Mouse (Mus musculus) CH12.LX (cell line): Measurements from ENCODE around the gene Gpr34. TPM values are rescaled to one million over a fixed set of nuclear protein-coding genes. Genes with fewer than 3 reads are reported as not detected.

Experiments
- DNase-seq: peaks from one replicate; pipeline ENCODE4 v3.0.0-alpha.2; 2013; ENCODE audit errors: extremely low read depth
- H3K27ac ChIP-seq: 2 replicates; pipeline ENCODE4 v1.5.1; 2012; ENCODE audit warnings: low read depth, mild to moderate bottlenecking, control low read depth, moderate library complexity; ENCODE audit not compliant: insufficient read depth
- H3K27me3 ChIP-seq: replicated peaks from 2 replicates; pipeline ENCODE3; 2012; ENCODE audit warnings: inconsistent platforms
- H3K36me3 ChIP-seq, 2 experiments: replicated peaks in 1 of 2; 2 replicates each; pipeline versions ENCODE3 to v1.6.1; 2012; ENCODE audit warnings: inconsistent platforms in 1 of 2, low read length in 1 of 2, mild to moderate bottlenecking in 1 of 2, mixed read lengths in 1 of 2, moderate library complexity in 1 of 2; ENCODE audit not compliant: control insufficient read depth in 1 of 2, insufficient read depth in 1 of 2
- H3K4me1 ChIP-seq, 2 experiments: 2 replicates each; pipeline ENCODE4 v1.6.1; 2012; ENCODE audit warnings: inconsistent platforms in 1 of 2, moderate library complexity in 1 of 2; ENCODE audit not compliant: insufficient read depth in 2 of 2, control insufficient read depth in 1 of 2
- H3K4me2 ChIP-seq: 2 replicates; pipeline ENCODE4 v1.6.1; 2012; ENCODE audit warnings: low read depth, mild to moderate bottlenecking, control low read depth; ENCODE audit not compliant: poor library complexity, insufficient read depth, severe bottlenecking
- H3K4me3 ChIP-seq, 3 experiments: fragments of 150-350 bp in 1 of 3; sonication (generic) in 1 of 3; replicated peaks in 1 of 3; 2 replicates each; pipeline versions ENCODE3 to v1.5.1; 2011 to 2012; ENCODE audit warnings: low read depth in 2 of 3, low read length in 2 of 3, mild to moderate bottlenecking in 2 of 3, moderate library complexity in 2 of 3, control low read depth in 1 of 3, improper control_type of control experiment in 1 of 3, inconsistent platforms in 1 of 3, mixed read lengths in 1 of 3; ENCODE audit not compliant: poor library complexity in 1 of 3
- H3K79me2 ChIP-seq: replicated peaks from 2 replicates; pipeline ENCODE4 v1.6.1; 2012; ENCODE audit warnings: mild to moderate bottlenecking, moderate library complexity; ENCODE audit not compliant: control insufficient read depth, poor library complexity, insufficient read depth, severe bottlenecking; ENCODE audit errors: extremely low read depth
- H3K9ac ChIP-seq: 2 replicates; pipeline ENCODE4 v1.6.1; 2012; ENCODE audit warnings: low read depth, mild to moderate bottlenecking, control low read depth, moderate library complexity; ENCODE audit not compliant: insufficient read depth
- H3K9me3 ChIP-seq: replicated peaks from 2 replicates; pipeline ENCODE3; 2012; ENCODE audit warnings: low read length, inconsistent platforms, mixed read lengths
- CHD2 ChIP-seq: IDR thresholded peaks from 2 replicates; pipeline ENCODE4 v1.6.1; 2011; ENCODE audit warnings: low read length, improper control_type of control experiment
- E2F4 ChIP-seq: IDR thresholded peaks from 2 replicates; pipeline ENCODE4 v1.6.1; 2011; ENCODE audit warnings: low read depth, low read length, improper control_type of control experiment; ENCODE audit not compliant: insufficient replicate concordance
- ELF1 ChIP-seq: IDR thresholded peaks from 2 replicates; pipeline ENCODE4 v1.6.1; 2014; ENCODE audit warnings: low read depth, mild to moderate bottlenecking, inconsistent platforms, low read length, improper control_type of control experiment
- ETS1 ChIP-seq: conservative IDR thresholded peaks from 2 replicates; pipeline ENCODE4 v1.6.1; 2012; ENCODE audit warnings: low read depth, mild to moderate bottlenecking, inconsistent platforms, low read length, improper control_type of control experiment, moderate library complexity
- HCFC1 ChIP-seq: IDR thresholded peaks from 2 replicates; pipeline ENCODE4 v1.6.1; 2012; ENCODE audit warnings: low read depth, mild to moderate bottlenecking, inconsistent platforms, low read length, improper control_type of control experiment
- JUN ChIP-seq: IDR thresholded peaks from 2 replicates; pipeline ENCODE4 v1.6.1; 2011; ENCODE audit warnings: low read depth, mild to moderate bottlenecking, low read length, improper control_type of control experiment, moderate library complexity; ENCODE audit not compliant: insufficient read depth
- JUND ChIP-seq: conservative IDR thresholded peaks from 2 replicates; pipeline ENCODE4 v1.6.1; 2011; ENCODE audit warnings: low read depth, low read length, improper control_type of control experiment
- MAX ChIP-seq: IDR thresholded peaks from 2 replicates; pipeline ENCODE4 v1.6.1; 2011; ENCODE audit warnings: low read length, improper control_type of control experiment
- MAZ ChIP-seq: IDR thresholded peaks from 2 replicates; pipeline ENCODE4 v1.6.1; 2012; ENCODE audit warnings: low read depth, mild to moderate bottlenecking, inconsistent platforms, low read length, improper control_type of control experiment, moderate library complexity
- MEF2A ChIP-seq: IDR thresholded peaks from 2 replicates; pipeline ENCODE4 v1.6.1; 2014; ENCODE audit warnings: low read depth, mild to moderate bottlenecking, inconsistent platforms, low read length, improper control_type of control experiment, borderline replicate concordance
- MYC ChIP-seq: IDR thresholded peaks from 2 replicates; pipeline ENCODE4 v1.6.1; 2011; ENCODE audit warnings: low read depth, mild to moderate bottlenecking, improper control_type of control experiment, low read length
- NELFE ChIP-seq: IDR thresholded peaks from 2 replicates; pipeline ENCODE4 v1.6.1; 2011; ENCODE audit warnings: low read depth, low read length, improper control_type of control experiment
- NRF1 ChIP-seq: IDR thresholded peaks from 2 replicates; pipeline ENCODE4 v1.6.1; 2014; ENCODE audit warnings: low read depth, mild to moderate bottlenecking, inconsistent platforms, low read length, improper control_type of control experiment, moderate library complexity
- POLR2AphosphoS2 ChIP-seq: IDR thresholded peaks from 2 replicates; pipeline ENCODE4 v1.6.1; 2011; ENCODE audit warnings: low read depth, low read length, improper control_type of control experiment
- RAD21 ChIP-seq: IDR thresholded peaks from 2 replicates; pipeline ENCODE4 v1.6.1; 2011; ENCODE audit warnings: low read depth, mild to moderate bottlenecking, low read length, improper control_type of control experiment, moderate library complexity
- RCOR1 ChIP-seq: conservative IDR thresholded peaks from 2 replicates; pipeline ENCODE4 v1.6.1; 2012; ENCODE audit warnings: low read depth, mild to moderate bottlenecking, inconsistent platforms, low read length, improper control_type of control experiment
- SIN3A ChIP-seq: IDR thresholded peaks from 2 replicates; pipeline ENCODE4 v1.6.1; 2012; ENCODE audit warnings: low read length, improper control_type of control experiment, inconsistent platforms
- SMC3 ChIP-seq: IDR thresholded peaks from 2 replicates; pipeline ENCODE4 v1.6.1; 2011; ENCODE audit warnings: low read depth, low read length, improper control_type of control experiment
- TBP ChIP-seq: conservative IDR thresholded peaks from 2 replicates; pipeline ENCODE4 v1.6.1; 2011; ENCODE audit warnings: low read depth, low read length, improper control_type of control experiment
- USF2 ChIP-seq: conservative IDR thresholded peaks from 2 replicates; pipeline ENCODE4 v1.6.1; 2011; ENCODE audit warnings: low read depth, low read length, improper control_type of control experiment
- ZC3H11A ChIP-seq: IDR thresholded peaks from 2 replicates; pipeline ENCODE4 v1.6.1; 2012; ENCODE audit warnings: low read depth, mild to moderate bottlenecking, inconsistent platforms, low read length, improper control_type of control experiment
- ZMIZ1 ChIP-seq: IDR thresholded peaks from 2 replicates; pipeline ENCODE4 v1.6.1; 2012; ENCODE audit warnings: low read depth, mild to moderate bottlenecking, inconsistent platforms, low read length, improper control_type of control experiment
- ZNF384 ChIP-seq: IDR thresholded peaks from 2 replicates; pipeline ENCODE4 v1.6.1; 2012; ENCODE audit warnings: low read depth, low read length, improper control_type of control experiment, inconsistent platforms
- dilution Hi-C: fragments of 300-500 bp; cut with MboI; formaldehyde crosslinking; loops from 2 replicates; pipeline ENCODE4 v1.14.3; 2020; ENCODE audit warnings: low sequenced_read_pairs; ENCODE audit not compliant: extremely low pct_unique_long_range_greater_than_20kb, extremely low pct_ligation_motif_present
- in situ Hi-C: fragments of 300-500 bp; cut with MboI; formaldehyde crosslinking; loops from 3 replicates; pipeline ENCODE4 v1.14.3; 2019; ENCODE audit warnings: low sequenced_read_pairs, low pct_ligation_motif_present, low pct_unique_long_range_greater_than_20kb, mixed read lengths
- polyA plus RNA-seq: library from polyadenylated mRNA; unstranded; fragments of >175 nt; gene quantifications from 2 replicates; pipeline ENCODE4 v1.2.1, GENCODE M21; 2012; ENCODE audit warnings: low read depth; ENCODE audit not compliant: insufficient read length
- total RNA-seq, 2 experiments: library from RNA; depleted of rRNA; stranded (reverse); fragments of 300-350 nt in 1 of 2; fragments of >200 nt in 1 of 2; gene quantifications; 2 replicates each; pipeline ENCODE4 v1.2.3; 2012 to 2014

The Gpr34 gene
- total and polyA plus RNA-seq, 3 experiments: 1.5 to 15.7 (median 4.1) TPM

GRCm38 (mm10) chrX:13617294-13617693, 14.6 kb upstream of the Gpr34 start:
- no peak overlapping the region for H3K4me2 ChIP-seq
- TF ChIP-seq CHD2: no peak
- TF ChIP-seq RCOR1: no peak
- no peak for TF ChIP-seq SIN3A
- no peak for TF ChIP-seq MAX
- no peak for TF ChIP-seq HCFC1
- no peak for TF ChIP-seq POLR2AphosphoS2
- no peak for TF ChIP-seq NELFE
- no peak for TF ChIP-seq RAD21
- TF ChIP-seq ZC3H11A: no peak
- TF ChIP-seq ELF1: no peak
- TF ChIP-seq NRF1: no peak
- no peak for TF ChIP-seq TBP
- no peak overlapping the region for H3K27ac ChIP-seq
- dilution Hi-C loops: no loop called here
- H3K79me2 ChIP-seq: no peaks in the 10 kb centered on the region
- no peak overlapping the region for H3K9ac ChIP-seq
- no peak overlapping the region for H3K4me3 ChIP-seq
- in situ Hi-C loops: no loop called here
- no peaks in the 10 kb centered on the region for H3K27me3 ChIP-seq
- H3K9me3 ChIP-seq: no peaks in the 10 kb centered on the region
- no peaks in the 10 kb centered on the region for H3K36me3 ChIP-seq
- peaks cover 0 to 9% of the 10 kb centered on the region in 2 experiments; a peak in 2 of 4 replicates for H3K4me1 ChIP-seq
- no peak for DNase-seq

DNA sequence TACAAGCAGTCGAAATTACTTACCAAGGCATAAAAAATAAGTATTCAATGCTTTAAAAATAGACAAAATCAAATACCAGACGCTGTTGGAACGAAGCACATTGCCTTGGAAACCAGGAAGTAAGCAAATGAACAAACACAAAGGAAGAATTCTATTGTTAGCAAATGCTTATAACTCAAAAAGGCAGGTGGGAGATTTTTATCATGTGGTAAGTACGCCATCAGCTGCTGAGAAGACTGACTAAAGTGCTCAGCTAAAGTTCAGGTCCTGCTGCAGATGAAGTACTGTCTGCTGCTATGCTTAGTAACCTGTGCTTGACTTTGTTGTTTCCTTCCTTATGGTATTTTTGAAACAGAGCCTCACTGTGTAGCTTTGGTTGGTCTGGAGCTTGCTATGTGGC, 13.4 kb upstream of the Gpr34 start:
- Histone ChIP-seq H3K36me3 (no peaks in the 10 kb centered on the region), H3K27ac (no peak overlapping the region), H3K4me1 (peaks cover 0 to 9% of the 10 kb centered on the region in 2 experiments; a peak in 2 of 4 replicates), H3K79me2 (no peaks in the 10 kb centered on the region), H3K9ac (no peak overlapping the region), H3K4me2 (no peak overlapping the region), H3K9me3 (no peaks in the 10 kb centered on the region), H3K27me3 (no peaks in the 10 kb centered on the region), H3K4me3 (no peak overlapping the region)
- dilution Hi-C loops (no loop called here), in situ Hi-C loops (no loop called here)
- TF ChIP-seq MEF2A: no peak
- no peak for TF ChIP-seq ETS1
- TF ChIP-seq HCFC1: no peak
- TF ChIP-seq ZMIZ1: no peak
- no peak for TF ChIP-seq POLR2AphosphoS2
- TF ChIP-seq NRF1: no peak
- no peak for TF ChIP-seq MAX
- no peak for TF ChIP-seq USF2
- no peak for TF ChIP-seq CHD2
- TF ChIP-seq SMC3: no peak
- no peak for TF ChIP-seq E2F4
- TF ChIP-seq MYC: no peak
- no peak for TF ChIP-seq ZNF384
- no peak for TF ChIP-seq JUN
- TF ChIP-seq JUND: no peak
- TF ChIP-seq MAZ: no peak
- no peak for TF ChIP-seq RAD21
- no peak for TF ChIP-seq TBP
- no peak for TF ChIP-seq RCOR1
- no peak for DNase-seq
